Mouse (Mus musculus): Measurements from ENCODE around the gene Trim14. TPM values are rescaled to one million over a fixed set of nuclear protein-coding genes. Genes with fewer than 3 reads are reported as not detected.
A peak's percentile ranks its signal among the peaks of the same experiment; 100 is the strongest.

Gene Trim14
- polyA plus RNA-seq, 1 experiment from 2014 or later, result 0.43 TPM

- WGBS, result 75% methylated on average over 5 of the region's 5 CpGs
- no peak for ATAC-seq
- Histone ChIP-seq H3K27ac (no peak overlapping the region), H3K27me3 (no peaks in the 10 kb centered on the region), H3K9ac (0 out of 2 replicates have a peak overlapping the region, but pooled peaks have one; percentile 17), H3K4me1 (peaks cover 58% of the 10 kb centered on the region), H3K36me3 (ENCODE audit: poor library complexity, severe bottlenecking) (0 out of 2 replicates have a peak, but pooled peaks cover 8% of the 10 kb centered on the region), H3K9me3 (replicated peaks) (no peaks in the 10 kb centered on the region), H3K4me3 (no peak overlapping the region), H3K4me2 (peak overlapping the region; percentile 90)
Observed at GRCm38 (mm10) chr4:46454097-46454864, 81.7 kb downstream of the Trim14 start.

- Histone ChIP-seq H3K4me3 (peak overlapping the region; percentile 91), H3K27ac (peak overlapping the region; percentile 99), H3K9ac (peak overlapping the region; percentile 99), H3K4me1 (peaks cover 63% of the 10 kb centered on the region), H3K36me3 (ENCODE audit: poor library complexity, severe bottlenecking) (0 out of 2 replicates have a peak, but pooled peaks cover 5% of the 10 kb centered on the region), H3K4me2 (peak overlapping the region; percentile 90), H3K27me3 (no peaks in the 10 kb centered on the region), H3K9me3 (replicated peaks) (no peaks in the 10 kb centered on the region)
- 37% methylated on average over 13 of the region's 13 CpGs for WGBS
- ATAC-seq, result no peak
Observed at GRCm38 (mm10) chr4:46452855-46453719, 82.9 kb downstream of the Trim14 start.

GRCm38 (mm10) chr4:46452481-46452850 is 83.5 kb downstream of the Trim14 start:
- Histone ChIP-seq H3K4me1 (peaks cover 61% of the 10 kb centered on the region), H3K27me3 (no peaks in the 10 kb centered on the region), H3K4me2 (peak overlapping the region; percentile 90), H3K27ac (peak overlapping the region; percentile 99), H3K36me3 (ENCODE audit: poor library complexity, severe bottlenecking) (0 out of 2 replicates have a peak, but pooled peaks cover 5% of the 10 kb centered on the region), H3K9ac (peak overlapping the region; percentile 99), H3K4me3 (peak overlapping the region; percentile 91), H3K9me3 (replicated peaks) (no peaks in the 10 kb centered on the region)
- peak; percentile 17; the same call in 1 of the 2 replicates for ATAC-seq
- under 1% methylated on average over 19 of the region's 19 CpGs for WGBS

GRCm38 (mm10) chr4:46451758-46452480 is 84.0 kb downstream of the Trim14 start:
- Histone ChIP-seq H3K4me2 (peak overlapping the region; percentile 90), H3K27me3 (no peaks in the 10 kb centered on the region), H3K36me3 (ENCODE audit: poor library complexity, severe bottlenecking) (0 out of 2 replicates have a peak, but pooled peaks cover 5% of the 10 kb centered on the region), H3K4me1 (peaks cover 57% of the 10 kb centered on the region), H3K9me3 (replicated peaks) (no peaks in the 10 kb centered on the region), H3K27ac (peak overlapping the region; percentile 99), H3K4me3 (peak overlapping the region; percentile 91), H3K9ac (peak overlapping the region; percentile 99)
- under 1% methylated on average over 58 of the region's 111 CpGs for WGBS
- peak; percentile 43 for ATAC-seq

GRCm38 (mm10) chr4:46451240-46451757 is 84.6 kb downstream of the Trim14 start:
- Histone ChIP-seq H3K27me3 (no peaks in the 10 kb centered on the region), H3K27ac (peak overlapping the region; percentile 99), H3K4me2 (peak overlapping the region; percentile 90), H3K9ac (peak overlapping the region; percentile 99), H3K4me1 (peaks cover 51% of the 10 kb centered on the region), H3K4me3 (peak overlapping the region; percentile 91), H3K36me3 (ENCODE audit: poor library complexity, severe bottlenecking) (no peaks in the 10 kb centered on the region), H3K9me3 (replicated peaks) (no peaks in the 10 kb centered on the region)
- ATAC-seq, result peak; percentile 41
- 1% methylated on average over 58 of the region's 70 CpGs for WGBS

GRCm38 (mm10) chr4:46450519-46451131 is 85.3 kb downstream of the Trim14 start, which contains the start of gene Anp32b:
Gene Anp32b, plus strand, starts transcription at chr4:46450902.
- under 1% methylated on average over 55 of the region's 66 CpGs for WGBS
- Histone ChIP-seq H3K9me3 (replicated peaks) (no peaks in the 10 kb centered on the region), H3K36me3 (ENCODE audit: poor library complexity, severe bottlenecking) (no peaks in the 10 kb centered on the region), H3K9ac (peak within 1 kb of the TSS; percentile 99), H3K27me3 (no peaks in the 10 kb centered on the region), H3K4me2 (peak within 1 kb of the TSS; percentile 90), H3K4me1 (peaks cover 46% of the 10 kb centered on the region), H3K27ac (peak within 1 kb of the TSS; percentile 99), H3K4me3 (peak within 1 kb of the TSS; percentile 91)
- peak; percentile 96 for ATAC-seq

GRCm38 (mm10) chr4:46450020-46450518 is 85.9 kb downstream of the Trim14 start:
- H3K27me3 ChIP-seq, result no peaks in the 10 kb centered on the region
- H3K27ac ChIP-seq, result peak overlapping the region; percentile 99
- no peaks in the 10 kb centered on the region for H3K36me3 ChIP-seq (ENCODE audit: poor library complexity, severe bottlenecking)
- peak overlapping the region; percentile 90 for H3K4me2 ChIP-seq
- H3K9ac ChIP-seq, result peak overlapping the region; percentile 99
- H3K9me3 ChIP-seq (replicated peaks), result no peaks in the 10 kb centered on the region
- H3K4me1 ChIP-seq, result peaks cover 40% of the 10 kb centered on the region
- WGBS, result 32% methylated on average over 7 of the region's 7 CpGs
- no peak for ATAC-seq
- peak overlapping the region; percentile 91 for H3K4me3 ChIP-seq

GRCm38 (mm10) chr4:46448886-46449285 is 87.1 kb downstream of the Trim14 start:
- peaks cover 28% of the 10 kb centered on the region for H3K4me1 ChIP-seq
- no peak for ATAC-seq
- no peaks in the 10 kb centered on the region for H3K27me3 ChIP-seq
- H3K36me3 ChIP-seq (ENCODE audit: poor library complexity, severe bottlenecking), result no peaks in the 10 kb centered on the region
- H3K4me3 ChIP-seq, result no peak overlapping the region
- H3K4me2 ChIP-seq, result no peak overlapping the region
- no peak overlapping the region for H3K27ac ChIP-seq
- no peak overlapping the region for H3K9ac ChIP-seq
- no peaks in the 10 kb centered on the region for H3K9me3 ChIP-seq (replicated peaks)
- 52% methylated on average over 6 of the region's 6 CpGs for WGBS

GRCm38 (mm10) chr4:46447461-46447860 is 88.5 kb downstream of the Trim14 start:
- WGBS, result 62% methylated on average over 1 of the region's 1 CpGs
- Histone ChIP-seq H3K4me1 (peaks cover 14% of the 10 kb centered on the region), H3K4me2 (no peak overlapping the region), H3K27ac (no peak overlapping the region), H3K27me3 (no peaks in the 10 kb centered on the region), H3K9ac (no peak overlapping the region), H3K36me3 (ENCODE audit: poor library complexity, severe bottlenecking) (no peaks in the 10 kb centered on the region), H3K9me3 (replicated peaks) (no peaks in the 10 kb centered on the region), H3K4me3 (no peak overlapping the region)
- ATAC-seq, result no peak

GRCm38 (mm10) chr4:46445237-46445945 is 90.5 kb downstream of the Trim14 start:
- WGBS, result 44% methylated on average over 9 of the region's 9 CpGs
- Histone ChIP-seq H3K4me2 (no peak overlapping the region), H3K36me3 (ENCODE audit: poor library complexity, severe bottlenecking) (no peaks in the 10 kb centered on the region), H3K9me3 (replicated peaks) (no peaks in the 10 kb centered on the region), H3K4me1 (peaks cover 10% of the 10 kb centered on the region), H3K27me3 (no peaks in the 10 kb centered on the region), H3K27ac (no peak overlapping the region), H3K4me3 (no peak overlapping the region), H3K9ac (no peak overlapping the region; the same call in 1 of the 2 replicates)
- ATAC-seq, result no peak
